Mouse (Mus musculus) cerebellum, adult (tissue): ENCODE data around the gene Gpr39.

Experiments used
- ATAC-seq: cut with Nextera tagmentation; 2 replicates; pipeline ENCODE4 v1.9.2; 2017; ENCODE audit warnings: mild to moderate bottlenecking, moderate library complexity, mixed read lengths; ENCODE audit not compliant: insufficient number of reproducible peaks, low FRiP score, low TSS enrichment

Gpr39 gene

DNA sequence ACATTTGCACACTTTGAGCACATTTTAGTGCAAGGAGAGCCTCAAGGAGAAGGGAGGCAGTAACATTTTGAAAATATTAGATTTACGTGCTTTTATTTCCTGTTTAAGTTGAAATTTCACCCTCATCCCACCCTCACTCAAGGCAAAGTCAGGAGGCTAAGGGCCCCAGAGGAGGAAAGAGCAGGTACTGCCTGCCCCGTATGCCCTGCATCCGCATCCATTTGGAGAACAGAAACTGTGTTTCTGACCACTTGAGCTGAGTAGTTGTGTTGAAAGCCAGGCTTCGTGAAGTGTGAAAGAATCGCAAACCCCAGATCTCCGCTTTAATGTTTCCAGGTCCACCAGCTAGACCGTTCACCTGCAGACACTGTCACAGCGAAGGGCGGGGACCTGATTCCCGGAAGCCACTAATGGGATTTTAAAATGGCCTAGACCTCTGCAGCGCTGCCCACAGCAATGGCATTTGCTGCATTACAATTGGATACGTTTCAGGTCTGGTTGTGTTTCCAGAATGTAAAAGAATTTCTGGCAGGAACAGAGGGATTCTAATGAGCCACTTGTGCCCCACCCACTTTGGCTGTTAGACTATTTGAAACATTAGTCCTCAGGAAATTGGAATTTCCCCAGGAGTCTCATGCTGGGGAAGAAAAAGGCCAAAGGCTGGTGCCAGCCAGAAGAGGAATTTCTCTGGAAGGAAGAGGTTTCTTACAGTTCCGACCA, 11.1 kb downstream of the Gpr39 start:
- no peak for ATAC-seq

DNA sequence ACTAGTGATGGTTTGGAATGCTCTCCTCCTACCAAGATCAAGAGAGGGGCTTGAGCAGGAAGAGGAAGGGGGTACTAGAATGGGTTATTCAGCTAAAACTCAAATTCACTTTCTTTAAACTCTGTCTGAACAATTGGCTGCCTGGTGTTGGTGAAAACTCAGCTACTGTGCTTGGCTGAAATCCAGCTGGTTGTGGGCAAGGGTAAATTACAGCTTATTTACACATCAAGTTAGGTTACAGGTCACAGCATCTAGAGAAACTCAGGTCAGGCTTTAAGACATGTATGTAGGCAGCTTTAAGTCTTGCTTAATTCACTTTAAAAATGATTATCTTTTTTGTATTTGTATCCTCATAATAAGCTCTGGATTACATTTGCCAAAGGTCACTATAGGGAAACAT, 16.7 kb downstream of the Gpr39 start:
- ATAC-seq = no peak

DNA sequence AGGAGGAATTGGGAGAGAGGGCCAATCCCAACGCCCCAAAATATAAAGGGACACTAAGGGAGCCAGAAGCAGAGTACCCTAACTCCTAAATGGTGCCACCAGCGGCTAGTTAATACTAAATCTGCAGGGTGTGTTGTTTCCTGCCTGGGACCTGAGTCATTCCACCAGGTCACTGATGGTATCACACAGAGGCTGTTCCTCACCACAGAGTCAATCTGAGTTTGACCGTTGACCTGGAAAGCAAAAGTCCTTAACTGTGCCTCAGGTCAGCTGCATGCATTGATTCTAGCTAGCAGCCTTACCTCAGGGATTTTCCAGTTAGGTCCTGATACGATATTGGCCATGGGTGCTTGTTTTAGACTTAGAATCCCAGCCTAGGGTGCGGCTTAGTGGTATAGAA, 17.5 kb downstream of the Gpr39 start:
- no peak for ATAC-seq

DNA sequence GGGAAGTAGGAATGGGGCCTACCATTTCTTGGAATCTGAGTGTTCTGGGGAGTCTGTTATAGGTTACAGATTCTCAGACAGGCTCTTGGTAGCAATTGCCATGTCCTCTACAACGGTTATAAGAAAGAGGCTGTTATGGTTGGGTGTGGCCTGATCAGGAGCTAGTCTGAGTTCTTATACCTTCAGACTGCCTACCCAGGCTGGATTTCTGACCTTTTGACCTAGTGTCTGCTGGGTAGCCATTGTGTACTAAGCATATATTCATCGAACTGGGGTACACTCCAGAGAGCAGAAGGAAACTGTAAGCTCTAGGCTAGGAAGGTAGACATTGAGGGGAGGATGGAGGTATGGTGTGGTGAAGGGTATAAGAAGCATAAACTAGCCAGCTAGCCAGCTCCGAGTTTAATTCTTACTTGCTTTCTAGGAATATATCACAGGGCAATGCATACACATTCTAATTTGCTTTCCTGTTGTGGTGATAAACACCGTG, 24.4 kb downstream of the Gpr39 start:
- ATAC-seq = no peak

DNA sequence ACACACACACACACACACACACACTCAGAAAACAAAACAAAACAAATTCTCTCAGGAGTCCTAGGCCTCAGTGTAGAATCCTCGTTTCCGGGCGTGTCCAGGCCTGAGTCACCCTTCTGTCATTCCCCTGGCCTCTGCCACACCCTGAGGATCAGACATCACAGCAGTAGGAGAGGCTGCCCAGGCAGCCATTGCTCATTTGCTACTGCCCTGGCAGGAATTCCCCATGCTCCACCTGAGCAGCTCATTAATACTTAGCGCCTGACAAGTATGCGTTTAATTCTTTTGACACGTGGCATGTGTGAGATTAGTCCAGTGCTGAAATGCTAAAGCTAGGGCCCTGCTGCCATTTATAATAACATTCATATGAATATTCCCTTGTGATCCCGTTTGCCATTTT, 25.0 kb downstream of the Gpr39 start:
- ATAC-seq = no peak

DNA sequence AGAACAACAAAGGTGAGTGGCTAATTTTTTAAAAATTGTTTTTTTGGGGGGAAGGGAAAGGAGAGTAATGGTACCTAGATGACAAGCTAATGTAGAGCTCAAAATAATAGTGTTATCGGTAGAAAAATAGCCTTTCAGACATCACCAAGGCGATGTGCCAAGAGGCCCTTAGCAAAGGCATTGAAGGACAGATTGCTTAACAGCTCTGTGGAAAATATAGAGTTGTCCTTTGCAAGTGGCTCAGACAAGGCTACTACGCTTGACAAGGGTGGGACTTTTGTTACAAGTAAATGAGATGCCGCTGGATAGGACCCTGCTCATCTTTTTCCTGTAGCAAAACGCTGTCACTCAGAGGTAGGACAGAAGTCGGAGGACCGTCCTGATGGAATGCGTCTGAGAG, 25.5 kb downstream of the Gpr39 start:
- no peak for ATAC-seq

DNA sequence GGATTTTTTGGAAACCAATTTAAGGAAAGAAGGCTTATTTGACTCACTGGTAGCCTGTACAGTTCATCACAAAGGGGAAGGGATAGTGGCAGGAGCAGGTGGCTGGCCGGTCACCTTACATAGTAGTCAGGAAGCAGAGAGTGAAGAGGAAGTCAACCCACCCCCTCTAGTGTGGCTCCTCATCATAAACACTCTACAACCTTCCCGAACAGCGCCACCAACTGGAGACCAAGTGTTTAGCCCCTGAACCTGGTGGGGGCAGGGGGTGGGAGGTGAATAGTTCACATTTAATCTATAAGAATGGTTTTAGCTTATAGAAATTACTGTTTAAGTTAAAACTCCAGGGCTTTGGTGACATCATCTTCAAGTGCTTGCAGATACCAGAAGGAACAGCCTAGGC, 28.6 kb downstream of the Gpr39 start:
- ATAC-seq = no peak

DNA sequence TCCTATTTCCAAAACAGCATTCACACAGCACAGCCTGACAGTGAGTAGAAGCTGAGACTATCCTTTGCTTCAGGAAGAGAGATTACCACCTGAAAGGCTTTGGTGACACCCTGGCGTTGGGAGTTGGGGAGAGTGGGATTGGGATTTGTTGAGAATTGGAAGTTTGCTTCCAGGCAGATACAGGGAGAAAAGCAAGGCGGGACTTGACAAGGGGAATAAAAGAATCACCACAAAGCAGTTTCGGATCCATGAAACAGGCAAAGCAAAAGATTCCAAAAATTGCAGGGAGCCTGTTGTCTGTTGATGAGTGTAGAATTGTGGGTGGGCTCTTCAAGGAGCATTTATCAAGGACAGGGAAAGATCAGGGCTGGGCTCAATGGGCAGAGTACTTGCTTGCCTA, 38.5 kb downstream of the Gpr39 start:
- ATAC-seq = no peak

DNA sequence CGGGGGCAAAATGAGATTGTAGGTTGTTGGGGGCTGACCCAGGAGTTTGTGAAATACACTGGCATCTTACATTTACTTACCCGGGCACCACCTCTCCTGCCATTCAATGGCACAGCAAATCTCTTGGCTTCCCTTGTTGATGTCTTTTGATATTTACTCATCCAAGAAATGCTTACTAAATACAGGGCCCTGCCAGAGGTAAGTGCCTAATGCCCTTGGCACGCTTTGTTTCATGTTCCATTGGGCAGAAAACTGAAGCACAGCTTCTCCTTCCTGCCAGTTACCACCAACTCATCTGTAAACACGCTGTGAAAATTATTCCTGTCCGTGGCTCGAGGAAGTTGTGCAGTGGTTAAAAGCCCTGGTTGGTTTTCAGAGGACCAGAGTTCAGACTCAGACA, 39.4 kb downstream of the Gpr39 start:
- no peak for ATAC-seq

DNA sequence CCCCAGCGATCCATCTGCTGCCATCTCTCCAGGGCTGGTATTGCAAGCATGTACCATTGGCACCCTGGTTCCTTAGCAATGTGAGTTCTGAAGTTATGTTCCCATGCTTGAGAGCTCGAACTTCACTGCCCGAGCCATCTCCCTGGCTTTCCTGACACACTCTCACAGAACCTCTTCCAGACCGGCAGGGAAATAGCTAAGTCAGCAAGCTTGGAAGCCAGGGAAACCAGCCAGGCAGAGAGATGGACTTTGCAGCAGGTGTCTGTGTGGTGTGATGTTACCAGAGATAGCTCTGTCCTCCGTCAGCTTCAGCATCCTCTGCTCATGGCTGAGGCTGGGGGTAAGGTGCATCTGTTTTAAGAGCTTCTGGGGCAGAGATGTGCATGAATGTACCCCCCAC, 41.1 kb downstream of the Gpr39 start:
- ATAC-seq = no peak

DNA sequence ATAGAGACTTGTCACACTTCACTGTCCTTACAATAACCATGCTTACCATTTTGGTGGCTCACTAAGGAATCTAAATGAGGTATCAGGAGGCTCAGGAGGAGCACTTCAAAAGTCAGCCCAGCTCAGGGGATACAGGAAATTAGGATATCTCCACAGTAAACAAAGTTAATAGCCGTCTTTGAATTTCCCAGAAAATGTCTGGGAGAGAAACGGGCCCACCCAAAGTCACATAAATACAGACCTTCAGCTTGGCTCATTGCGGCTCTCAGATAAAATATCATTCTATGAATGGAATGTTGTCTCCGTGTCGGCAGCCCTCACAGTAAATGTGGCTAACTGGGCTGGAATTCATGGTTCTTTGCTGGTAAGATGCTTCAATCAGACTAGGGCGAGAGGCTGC, 42.3 kb downstream of the Gpr39 start:
- ATAC-seq = no peak

DNA sequence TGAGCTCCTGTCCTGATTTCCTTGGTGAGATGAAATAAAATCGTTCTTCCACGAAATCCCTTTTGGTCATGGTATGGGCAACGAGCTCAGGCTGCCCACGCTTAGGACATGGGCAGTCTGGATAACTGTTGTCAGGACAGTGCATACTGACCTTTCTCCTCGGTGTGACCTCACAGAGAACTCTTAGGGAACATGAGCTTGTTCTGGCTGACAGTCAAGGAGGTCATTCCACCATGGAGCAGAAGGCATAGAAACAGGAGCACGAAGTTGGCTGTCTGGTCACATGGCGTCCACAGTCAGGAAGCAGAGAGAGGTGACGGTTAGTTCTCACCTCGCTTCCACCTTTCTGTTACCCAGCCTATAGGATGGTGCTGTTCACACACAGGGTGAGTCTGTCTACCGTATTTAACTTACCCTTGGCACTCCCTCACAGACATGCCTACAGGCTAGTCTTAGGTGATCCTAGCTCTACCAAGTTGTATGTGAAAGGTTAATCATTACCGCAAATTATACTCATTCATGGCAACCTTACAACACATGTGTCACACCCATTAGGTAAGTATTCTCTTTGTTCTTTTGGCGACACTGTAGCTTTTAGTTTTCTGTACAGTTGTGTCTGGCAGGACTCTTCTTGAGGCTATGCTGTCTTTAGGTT, 44.4 kb downstream of the Gpr39 start:
- ATAC-seq = no peak

DNA sequence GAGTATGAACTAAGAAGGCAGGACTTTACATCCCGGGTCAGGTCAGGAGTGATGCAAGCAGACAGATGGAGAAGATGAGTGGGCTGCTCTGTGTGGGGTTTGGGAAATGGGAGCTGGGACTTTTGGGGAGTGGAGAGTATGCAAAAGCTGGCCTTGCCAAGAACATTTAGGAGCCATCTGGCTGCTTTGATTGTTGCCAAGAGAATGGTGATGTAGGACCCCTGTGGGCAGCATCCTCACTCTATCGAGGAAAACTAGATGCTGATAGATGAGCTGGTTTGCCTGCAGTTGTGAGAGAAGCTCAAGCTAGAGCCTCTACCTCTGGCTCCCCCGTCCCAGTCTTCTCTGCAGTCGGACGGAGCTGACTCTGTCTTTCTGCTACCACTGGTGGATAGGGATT, 47.5 kb downstream of the Gpr39 start:
- ATAC-seq = no peak

DNA sequence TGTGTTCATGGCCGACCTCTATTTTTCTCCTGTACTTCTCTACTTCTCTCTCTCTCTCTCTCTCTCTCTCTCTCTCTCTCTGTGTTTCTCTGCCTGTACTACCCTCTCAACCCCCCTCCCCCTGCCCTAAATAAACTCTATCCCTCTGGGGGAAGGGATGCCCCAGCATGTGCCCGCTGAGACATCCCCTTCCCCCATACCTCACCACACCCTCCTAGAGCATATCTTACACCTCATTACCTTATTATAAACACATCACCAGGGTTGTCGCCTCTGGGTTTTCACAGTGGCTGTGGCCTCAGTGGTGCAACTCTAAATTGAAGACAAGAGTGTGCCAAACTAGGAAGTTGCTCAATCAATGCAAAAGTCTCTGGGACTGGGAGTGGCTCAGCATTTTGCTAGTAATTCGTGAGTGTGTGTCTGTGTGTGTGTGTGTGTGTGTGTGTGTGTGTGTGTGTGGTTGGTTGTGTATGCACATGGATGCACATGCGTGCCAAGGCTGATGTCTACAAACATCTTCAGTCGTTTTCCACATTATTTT, 52.3 kb downstream of the Gpr39 start:
- no peak for ATAC-seq

DNA sequence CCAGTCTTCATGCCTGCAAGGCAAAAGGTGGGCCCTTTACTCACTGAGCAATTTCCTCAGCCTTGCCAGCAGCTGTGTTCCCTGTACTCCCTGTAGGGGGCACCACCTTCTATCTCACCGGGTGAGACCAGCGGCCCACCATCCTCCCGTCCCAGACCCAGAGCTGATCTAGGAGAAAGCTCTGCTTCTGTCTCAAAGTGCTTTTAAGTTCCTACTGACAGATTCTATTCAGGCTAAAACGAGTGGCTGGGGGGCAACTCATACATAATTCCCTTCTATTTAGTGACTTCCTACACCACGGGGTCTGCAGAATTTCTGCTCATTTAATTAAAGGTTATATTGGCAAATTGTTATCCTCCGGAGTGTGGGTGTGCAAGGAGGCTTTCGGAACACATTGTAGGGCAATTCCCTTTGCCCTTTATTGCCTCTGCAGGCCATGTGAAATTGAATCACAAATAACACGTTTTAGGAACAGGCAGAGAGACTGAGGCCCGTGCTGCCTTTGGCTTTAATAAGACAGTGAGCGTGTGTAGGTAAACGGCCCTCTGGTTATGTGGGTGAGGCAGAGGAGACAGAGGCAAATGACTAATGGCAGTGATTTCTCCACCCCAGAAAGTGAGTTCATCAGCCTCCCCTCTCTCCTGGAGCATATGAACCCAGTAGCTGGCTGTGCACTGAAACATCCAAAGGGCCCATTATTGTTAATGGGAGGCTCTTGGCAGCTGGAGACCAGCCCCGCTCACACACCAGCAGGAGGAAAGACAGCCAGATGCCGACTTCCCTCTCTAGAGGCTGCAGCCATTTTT, 53.1 kb downstream of the Gpr39 start:
- ATAC-seq = no peak

DNA sequence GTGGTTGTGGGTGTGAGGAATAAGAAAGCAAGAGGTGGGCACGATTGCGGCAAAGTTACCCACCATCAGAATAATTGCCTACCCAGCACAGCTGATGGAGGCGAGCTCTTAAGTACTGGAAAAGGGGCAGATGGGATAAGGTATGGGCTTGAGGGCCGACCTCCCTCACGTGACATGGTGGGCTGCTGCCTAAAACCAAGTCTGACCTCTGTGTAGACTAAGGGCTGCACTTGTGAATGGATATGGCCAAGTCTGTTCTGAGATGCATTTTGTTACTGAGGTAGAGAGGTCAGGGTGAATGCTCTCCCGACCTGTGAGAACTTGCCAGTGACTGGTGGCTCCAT, 53.7 kb downstream of the Gpr39 start:
- ATAC-seq = no peak

DNA sequence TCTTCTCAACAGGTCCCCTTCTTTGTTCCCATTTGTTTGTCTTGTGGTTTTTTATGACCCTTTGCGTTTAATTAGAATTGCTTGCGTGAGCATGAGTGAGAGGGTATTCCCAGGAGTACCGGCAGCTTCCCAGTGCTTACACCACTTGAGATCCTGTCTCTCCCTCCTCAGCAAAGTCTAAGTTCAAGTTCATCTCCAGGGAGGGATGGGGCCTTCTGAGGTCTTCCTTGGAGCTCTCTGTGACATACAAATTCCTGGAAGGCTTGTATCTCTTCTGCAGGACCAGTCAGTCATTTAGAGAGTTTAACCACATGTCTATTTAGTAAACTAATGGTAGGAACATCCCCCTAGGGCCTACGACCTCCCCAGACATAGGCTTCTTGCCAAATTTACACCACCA, 55.1 kb downstream of the Gpr39 start:
- ATAC-seq = no peak

DNA sequence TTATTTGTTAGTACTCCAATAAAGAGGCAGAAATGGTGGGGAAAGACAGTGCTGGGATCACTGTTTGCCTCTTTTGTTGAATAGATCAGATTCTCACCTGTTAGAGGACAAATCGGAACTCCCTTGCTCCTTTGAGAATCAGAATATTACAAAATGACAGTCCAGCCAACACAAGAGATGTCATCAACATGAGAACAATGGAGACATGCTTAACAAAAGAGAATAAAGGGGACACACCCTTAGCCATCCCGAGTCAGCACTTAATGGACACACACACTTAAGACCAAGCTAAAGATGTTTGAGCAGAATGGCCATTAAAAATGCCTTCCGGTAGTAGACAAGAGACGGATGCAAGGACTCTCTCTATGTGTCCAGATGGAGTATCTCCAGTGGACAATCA, 68.0 kb downstream of the Gpr39 start:
- ATAC-seq = no peak

DNA sequence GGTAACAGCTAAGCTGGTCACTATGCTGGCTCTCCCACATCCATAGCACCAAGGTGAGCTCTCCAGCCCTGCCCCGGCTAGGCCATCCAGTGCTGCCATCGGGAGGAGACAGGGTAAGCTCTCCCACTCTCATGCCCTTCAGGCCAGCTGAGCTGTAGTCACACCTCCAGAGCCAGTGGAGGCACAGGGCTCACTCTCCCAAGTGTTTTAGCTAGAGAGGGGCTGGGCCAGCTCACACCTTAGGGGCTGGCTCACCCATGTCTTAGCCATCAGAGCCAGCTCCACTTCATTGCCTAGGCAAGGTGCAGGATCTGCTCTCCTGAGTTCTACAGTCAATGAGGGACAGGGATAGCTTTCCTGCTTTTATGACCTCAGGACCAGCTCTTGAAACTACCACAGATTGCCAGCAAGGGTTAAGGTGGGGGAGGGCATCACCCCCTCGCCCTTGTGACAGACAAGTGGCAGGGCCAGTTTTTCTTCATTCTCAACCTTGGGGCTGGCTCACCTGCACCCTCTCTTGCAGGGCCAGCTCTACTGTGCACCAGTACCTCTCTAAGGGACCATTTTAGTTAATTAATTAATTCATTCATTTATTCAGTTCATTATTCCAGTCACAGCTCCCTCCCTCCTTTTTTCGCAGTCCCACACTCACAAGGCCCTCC, 78.7 kb downstream of the Gpr39 start:
- ATAC-seq = no peak

DNA sequence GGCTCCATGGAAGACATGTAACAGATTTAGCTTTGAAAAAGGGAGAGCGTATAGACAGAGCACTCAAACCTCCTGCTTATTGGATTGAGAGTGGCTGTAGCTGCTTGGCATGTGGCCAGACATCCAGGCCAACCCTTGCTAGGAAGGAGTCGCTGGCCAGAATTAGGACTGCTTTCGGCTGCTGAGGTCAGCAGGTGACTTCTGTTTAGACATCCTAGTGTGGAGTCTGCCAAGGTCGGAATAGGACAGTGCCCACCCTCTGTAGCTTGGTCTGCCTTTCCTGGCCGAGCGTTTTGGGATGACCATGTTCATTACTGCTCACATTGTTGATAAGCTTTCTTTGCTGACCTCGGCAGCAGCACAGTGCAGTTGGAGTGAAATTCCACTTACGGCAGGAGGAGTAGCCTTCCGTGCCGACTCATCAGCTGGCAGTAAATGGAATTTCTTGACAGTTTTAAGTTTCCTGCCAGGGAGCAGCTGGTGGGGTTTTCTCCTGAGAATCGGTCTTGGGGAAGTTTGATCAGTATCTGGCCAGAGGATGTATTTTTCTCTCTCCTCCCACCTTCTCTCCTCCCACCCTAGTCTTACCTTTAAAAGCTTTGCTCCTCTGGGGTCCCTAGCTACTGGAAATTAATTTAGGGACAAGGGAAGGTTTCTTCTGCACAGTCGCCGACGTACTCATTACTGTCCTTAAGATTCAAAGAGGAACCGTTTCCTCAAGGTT, 83.3 kb downstream of the Gpr39 start:
- peak; percentile 60 for ATAC-seq
